Mouse (Mus musculus): ENCODE measurements at regions not wholly inside any gene's neighbourhood (a gene's known extent, or its start where the extent isn't known, plus 50 kb on each side); places are given as distances from the start of the nearest gene placed in this dataset.

GRCm38 (mm10) chr3:101749841-101750240 lies 98.9 kb downstream of the Mab21l3 start:
- no peak for DNase-seq (ENCODE audit: low spot score in 2 of 2)

DNA sequence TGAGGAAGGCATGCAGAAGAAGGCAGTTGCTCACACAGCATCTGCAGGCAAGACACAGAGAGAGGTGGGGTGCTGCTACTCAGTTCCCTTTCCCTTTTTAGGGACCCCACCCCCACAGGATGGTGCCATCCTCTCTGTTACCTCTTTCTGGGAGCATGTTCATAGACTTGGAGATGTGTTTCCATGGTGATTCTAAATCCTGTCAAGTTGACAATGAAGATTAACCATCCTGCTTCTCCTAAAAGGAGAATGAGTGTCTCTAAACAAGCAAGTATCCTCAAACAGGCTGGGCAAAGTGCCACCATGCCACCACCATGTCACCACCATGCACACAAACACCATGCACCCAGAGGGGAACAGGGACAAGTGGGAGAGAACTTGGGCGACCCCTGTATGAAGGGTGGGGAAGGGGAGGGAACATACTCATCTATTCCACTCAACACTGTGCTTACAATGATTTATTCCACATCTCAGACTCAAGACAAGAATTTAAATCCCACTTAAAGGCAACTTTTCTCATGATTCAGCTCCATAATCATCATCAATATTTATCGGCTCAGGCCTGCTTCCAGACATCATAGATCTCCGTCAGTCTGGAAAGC lies 99.6 kb downstream of the Mab21l3 start:
- peak; percentile 12 to 48 for DNase-seq (ENCODE audit: low spot score in 2 of 2)

DNA sequence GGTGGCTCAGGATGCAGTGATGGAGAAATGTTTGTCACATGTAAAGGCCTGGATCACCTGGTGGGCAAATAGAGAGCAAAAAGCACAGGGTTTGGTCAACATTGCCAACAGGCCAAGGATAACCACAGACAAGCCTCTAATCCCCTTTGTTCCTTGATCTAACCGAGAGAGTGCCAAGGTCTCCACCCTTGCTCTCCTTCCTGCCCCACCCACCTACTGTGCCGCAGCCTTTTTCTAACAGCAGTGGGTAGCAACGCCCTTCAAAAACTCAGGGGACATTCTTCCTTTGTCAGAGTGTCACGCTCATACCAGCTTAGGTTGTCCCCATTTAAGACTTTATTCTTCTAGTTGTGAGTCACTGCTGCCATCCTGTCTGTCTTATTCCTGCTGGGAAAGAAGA lies 100.6 kb downstream of the Mab21l3 start:
- DNase-seq (ENCODE audit: low spot score in 2 of 2) = no peak

- no peak for DNase-seq (ENCODE audit: low spot score in 2 of 2)
Measured at GRCm38 (mm10) chr3:101740906-101741305, 107.9 kb downstream of the Mab21l3 start.

DNA sequence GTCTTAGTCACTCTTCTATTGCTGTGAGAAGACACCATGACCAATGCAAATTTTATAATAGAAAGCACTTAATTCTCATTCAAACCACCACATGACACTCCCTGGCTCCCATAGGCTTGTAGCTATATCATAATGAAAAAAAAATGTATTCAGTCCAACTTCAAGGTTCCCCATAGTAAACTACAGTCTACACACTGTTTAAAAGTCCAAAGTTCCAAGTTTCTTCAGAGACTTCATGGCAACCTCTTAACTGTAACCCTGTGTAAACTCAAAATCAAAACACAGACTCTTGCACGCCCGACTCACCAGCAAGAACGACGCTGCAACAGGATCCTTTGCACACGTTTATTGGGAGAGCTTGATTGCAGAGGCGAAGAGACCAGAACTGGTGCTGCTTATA lies 111.6 kb downstream of the Mab21l3 start:
- no peak for DNase-seq (ENCODE audit: low spot score in 2 of 2)

DNA sequence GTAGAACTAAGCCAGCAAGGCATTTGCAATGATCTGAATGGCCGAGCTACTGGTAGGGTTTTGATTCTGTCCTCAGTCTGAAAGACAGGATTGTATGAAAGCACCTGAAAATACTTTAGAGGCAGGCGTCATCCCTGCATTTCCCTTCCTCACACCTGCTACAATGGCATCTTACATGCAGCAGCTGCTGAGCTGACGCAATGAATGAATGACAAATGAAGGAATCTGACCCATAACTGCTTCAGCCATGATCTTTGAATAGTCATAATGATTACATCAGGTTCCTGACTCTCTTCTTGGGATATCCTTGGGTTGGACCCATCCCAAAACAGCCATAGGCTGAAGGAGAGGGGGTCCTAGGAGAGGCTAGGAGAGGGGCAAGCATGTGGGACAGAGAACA lies 119.7 kb downstream of the Mab21l3 start:
- DNase-seq (ENCODE audit: low spot score in 2 of 2) = no peak

GRCm38 (mm10) chr3:101722926-101723325 lies 118.4 kb upstream of the Atp1a1 start:
- DNase-seq (ENCODE audit: low spot score in 2 of 2) = no peak

GRCm38 (mm10) chr3:101722001-101722400 lies 117.5 kb upstream of the Atp1a1 start:
- no peak for DNase-seq (ENCODE audit: low spot score in 2 of 2)

- no peak for DNase-seq (ENCODE audit: low spot score in 2 of 2)
Measured at GRCm38 (mm10) chr3:101715416-101715815, 110.9 kb upstream of the Atp1a1 start.

GRCm38 (mm10) chr3:101714810-101715209 lies 110.3 kb upstream of the Atp1a1 start:
- DNase-seq (ENCODE audit: low spot score in 2 of 2) = no peak

- no peak for DNase-seq (ENCODE audit: low spot score in 2 of 2)
Measured at GRCm38 (mm10) chr3:101713669-101714068, 109.2 kb upstream of the Atp1a1 start.

DNA sequence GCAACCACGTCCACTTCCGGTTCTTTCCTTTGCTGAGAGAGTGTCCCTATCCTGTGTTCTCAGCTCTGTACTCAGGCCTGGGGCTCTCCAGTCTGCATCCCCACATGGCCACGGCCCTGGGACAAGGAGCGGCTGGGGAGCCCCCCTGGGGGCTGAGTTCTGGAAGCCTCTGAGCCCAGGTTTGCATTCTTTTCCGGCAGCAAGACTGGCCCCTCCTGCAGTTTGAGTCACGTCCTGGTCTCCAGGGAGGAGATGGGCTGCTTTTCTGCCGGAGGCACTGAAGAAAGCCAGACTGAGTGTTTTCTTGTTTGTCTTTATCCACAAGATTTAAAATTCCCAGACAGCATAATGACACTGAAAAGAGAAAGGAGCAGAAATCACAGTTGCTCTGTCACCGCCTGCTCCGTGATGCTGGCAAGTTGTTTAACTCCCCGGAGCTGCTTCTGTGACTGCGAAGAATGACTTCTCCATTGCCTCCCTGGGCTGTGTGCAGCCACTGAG lies 108.7 kb upstream of the Atp1a1 start:
- DNase-seq (ENCODE audit: low spot score in 2 of 2) = no peak

DNA sequence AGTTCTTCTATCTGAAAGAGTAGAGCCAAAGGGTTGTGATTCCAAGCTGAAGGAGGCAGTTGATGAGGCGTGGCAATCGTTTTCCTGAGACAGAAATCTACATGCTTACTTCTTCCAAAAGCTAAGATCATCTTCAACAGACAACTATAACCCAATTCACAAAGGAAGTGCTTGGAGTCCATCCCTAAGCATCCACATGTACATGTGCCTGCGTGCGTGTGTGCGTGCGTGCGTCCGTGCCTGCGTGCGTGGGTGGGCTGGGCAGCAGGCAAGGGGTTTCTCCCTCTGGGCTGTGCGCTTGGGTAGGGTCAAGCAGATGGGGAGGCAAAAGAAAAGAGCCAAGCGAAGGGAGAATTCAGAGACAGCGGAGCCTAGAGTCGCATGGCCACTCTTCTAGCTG lies 108.2 kb upstream of the Atp1a1 start:
- DNase-seq (ENCODE audit: low spot score in 2 of 2) = no peak

DNA sequence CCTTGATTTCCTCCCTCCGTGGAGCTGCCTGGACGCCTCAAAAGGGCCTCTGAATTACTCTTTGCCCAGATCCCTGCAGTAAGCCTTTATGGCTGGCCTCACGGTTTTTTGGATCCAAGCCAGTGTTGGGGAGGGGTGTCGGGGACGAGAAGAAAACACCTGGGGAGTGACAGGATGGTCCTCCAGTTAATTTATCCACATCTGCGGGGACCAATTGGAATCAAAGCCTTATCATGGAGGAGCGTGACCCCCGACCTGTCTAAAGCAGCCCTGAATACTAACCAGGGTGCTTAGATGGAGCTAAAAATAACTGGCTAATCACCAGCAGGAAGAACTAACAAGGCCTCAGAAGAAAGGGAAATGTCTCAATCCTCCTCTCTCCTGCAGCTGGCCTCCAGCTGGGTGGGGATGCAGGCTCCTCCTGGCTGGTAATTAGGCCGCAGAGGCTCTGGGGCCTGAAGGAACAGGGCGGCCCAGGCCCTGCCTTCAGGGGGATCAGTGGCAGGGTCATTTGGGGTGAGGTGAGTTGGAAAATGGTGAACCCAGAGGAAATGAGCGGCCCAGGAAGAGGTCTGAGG lies 107.2 kb upstream of the Atp1a1 start:
- no peak for DNase-seq (ENCODE audit: low spot score in 2 of 2)

GRCm38 (mm10) chr3:101709379-101709970 lies 105.0 kb upstream of the Atp1a1 start:
- no peak for DNase-seq (ENCODE audit: low spot score in 2 of 2)

DNA sequence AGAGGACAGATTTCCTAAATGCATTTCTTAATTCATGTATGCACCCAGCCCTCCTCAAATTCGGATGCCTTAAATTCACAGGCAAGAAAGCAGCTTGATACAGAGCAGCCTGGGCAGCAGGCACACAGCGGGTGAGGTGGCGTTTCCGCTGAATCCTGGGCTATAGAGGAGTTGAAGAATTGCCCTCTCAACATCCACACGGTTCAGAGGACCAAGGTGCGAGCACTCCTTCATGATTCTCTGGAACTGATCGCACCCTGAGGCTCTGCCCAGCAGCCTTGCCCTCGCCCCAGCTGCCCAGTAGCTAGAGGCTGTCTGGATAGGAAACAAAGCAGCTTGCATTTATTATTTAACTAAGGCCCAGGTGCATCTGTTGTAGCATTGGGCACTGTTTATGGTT lies 104.3 kb upstream of the Atp1a1 start:
- no peak for DNase-seq (ENCODE audit: low spot score in 2 of 2)

DNA sequence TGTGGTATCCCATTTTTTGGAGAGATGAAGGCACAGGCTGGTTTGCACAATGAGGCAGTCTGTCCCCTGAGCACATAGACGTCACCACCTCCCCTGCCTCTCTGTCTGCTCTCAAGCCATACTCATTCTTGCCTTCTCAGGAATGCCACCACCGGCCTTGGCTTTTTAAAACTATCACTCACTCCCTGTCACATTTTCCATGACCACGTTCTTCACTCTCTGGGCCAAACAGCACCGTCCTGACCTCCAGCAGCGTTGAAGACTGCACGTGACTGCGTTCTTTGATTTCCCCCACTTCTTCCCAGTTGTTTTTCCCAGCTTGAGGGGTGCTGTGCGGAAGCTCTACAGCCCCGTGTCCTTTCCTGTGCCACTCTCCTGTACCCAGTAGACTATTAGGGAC lies 100.4 kb upstream of the Atp1a1 start:
- no peak for DNase-seq (ENCODE audit: low spot score in 2 of 2)

- DNase-seq (ENCODE audit: low spot score in 2 of 2) = no peak
Measured at GRCm38 (mm10) chr3:101704326-101704725, 99.8 kb upstream of the Atp1a1 start.

GRCm38 (mm10) chr3:101701763-101702173 lies 97.3 kb upstream of the Atp1a1 start:
- DNase-seq (ENCODE audit: low spot score in 2 of 2) = no peak

DNA sequence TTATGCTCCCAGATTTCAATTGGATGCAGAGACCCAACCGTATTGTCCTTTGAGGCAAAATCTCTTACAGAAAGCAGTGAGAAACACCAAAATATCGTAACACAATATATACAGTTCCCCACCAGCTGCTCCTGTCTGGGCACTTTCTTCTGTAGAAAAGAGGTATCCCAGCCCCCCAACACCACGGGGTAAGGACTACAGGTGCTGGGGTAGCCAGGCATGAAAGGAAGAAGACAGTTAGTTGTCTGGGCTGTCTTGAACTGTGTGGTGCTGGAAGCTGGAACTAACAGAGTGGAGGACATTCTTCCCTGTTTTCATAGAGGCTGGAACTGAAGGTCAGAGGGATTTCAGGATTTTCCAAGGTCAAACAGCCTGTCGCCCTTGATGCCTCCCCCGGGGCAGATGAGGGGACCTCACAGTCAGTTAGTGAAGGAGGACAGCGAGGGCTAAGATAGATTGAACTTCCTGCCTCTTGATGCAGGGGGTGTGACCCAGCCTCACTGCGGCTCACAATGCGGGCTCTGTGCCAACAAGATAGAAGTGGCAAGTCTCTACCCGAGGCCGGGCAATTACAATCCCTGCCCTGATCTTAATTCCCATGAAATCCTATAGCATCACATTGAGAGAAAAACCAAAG lies 96.6 kb upstream of the Atp1a1 start:
- no peak for DNase-seq (ENCODE audit: low spot score in 2 of 2)

- peak in 1 of 2 experiments; percentile 18 for DNase-seq (ENCODE audit: low spot score in 2 of 2)
Measured at GRCm38 (mm10) chr3:101699929-101700681, 95.6 kb upstream of the Atp1a1 start.

- no peak for DNase-seq (ENCODE audit: low spot score in 2 of 2)
Measured at GRCm38 (mm10) chr3:101696832-101697231, 92.3 kb upstream of the Atp1a1 start.

Data from right cerebral cortex, postnatal 36 days (tissue).